Mouse (Mus musculus) megakaryocyte, embryonic 14.5 days (primary cell): ENCODE data around the gene Il31.

Experiments used
- FLI1 ChIP-seq: IDR thresholded peaks from 2 replicates; pipeline ENCODE4 v1.6.1; 2012; ENCODE audit warnings: low read length, inconsistent platforms, mixed read lengths
- GATA1 ChIP-seq: IDR thresholded peaks from 3 replicates; pipeline ENCODE4 v1.6.1; 2012; ENCODE audit warnings: mixed read lengths, low read length, inconsistent platforms, borderline replicate concordance

- TF ChIP-seq GATA1 (no peak), FLI1 (no peak)
Observed at GRCm38 (mm10) chr5:123464638-123465037, 24.7 kb downstream of the Il31 start.
